7 mouse cellular contexts compared by ENCODE assay signal in genomic region chr3:51417485-51417884, GRCm38 (mm10). TPM values are rescaled to one million over a fixed set of nuclear protein-coding genes. Genes with fewer than 3 reads are reported as not detected.
DNase-seq lines count a peak whose midpoint lies in the region; ATAC-seq and TF ChIP-seq lines count a peak whose summit lies in the region.

No protein-coding gene starts in this region.

- peaks cover 21% of the 10 kb centered on the region for H3K4me1 ChIP-seq in lung, embryonic 16.5 days (replicated peaks; ENCODE audit: control insufficient read depth, insufficient read depth, low read length)
- H3K4me1 ChIP-seq in embryonic fibroblast, embryonic 13.5 days (ENCODE audit: control insufficient read depth, insufficient read depth, low read length): peaks cover 8% of the 10 kb centered on the region; the same call in 1 of the 2 replicates
- peaks cover 29% of the 10 kb centered on the region for H3K4me1 ChIP-seq in limb, embryonic 13.5 days
- H3K4me1 ChIP-seq in stomach, embryonic 16.5 days (ENCODE audit: control insufficient read depth, insufficient read depth, low read length): peaks cover 21% of the 10 kb centered on the region

- ATAC-seq in lung, embryonic 16.5 days (ENCODE audit: low read depth): no peak
- ATAC-seq in limb, embryonic 13.5 days (ENCODE audit: low FRiP score, low read depth): no peak
- no peak for ATAC-seq in stomach, embryonic 16.5 days (ENCODE audit: insufficient read depth, low FRiP score)

- no peak overlapping the region for H3K27ac ChIP-seq in lung, embryonic 16.5 days (ENCODE audit: low read length)
- no peak overlapping the region for H3K27ac ChIP-seq in embryonic fibroblast, embryonic 13.5 days (ENCODE audit: insufficient read depth, low read length)
- no peak overlapping the region for H3K27ac ChIP-seq in limb, embryonic 13.5 days
- H3K27ac ChIP-seq in stomach, embryonic 16.5 days (ENCODE audit: low read length): no peak overlapping the region

- no peaks in the 10 kb centered on the region for H3K9me3 ChIP-seq in lung, embryonic 16.5 days (ENCODE audit: control insufficient read depth, low read length)
- no peaks in the 10 kb centered on the region for H3K9me3 ChIP-seq in limb, embryonic 13.5 days
- no peaks in the 10 kb centered on the region for H3K9me3 ChIP-seq in stomach, embryonic 16.5 days (replicated peaks; ENCODE audit: control insufficient read depth, low read length)

- TF ChIP-seq POLR2A in embryonic fibroblast, embryonic 13.5 days (IDR thresholded peaks at IDR 0.05; ENCODE audit: low read depth, low read length): no peak

- H3K4me3 ChIP-seq in lung, embryonic 16.5 days (ENCODE audit: low read length): peak overlapping the region; percentile 99
- H3K4me3 ChIP-seq in embryonic fibroblast, embryonic 13.5 days (ENCODE audit: insufficient read depth, low read length): peak overlapping the region; percentile 99
- H3K4me3 ChIP-seq in limb, embryonic 13.5 days: peak overlapping the region; percentile 96
- peak overlapping the region; percentile 93 for H3K4me3 ChIP-seq in stomach, embryonic 16.5 days (replicated peaks; ENCODE audit: low read length)

- H3K27me3 ChIP-seq in lung, embryonic 16.5 days (ENCODE audit: control insufficient read depth, insufficient read depth, low read depth, low read length): no peaks in the 10 kb centered on the region
- no peaks in the 10 kb centered on the region for H3K27me3 ChIP-seq in limb, embryonic 13.5 days
- H3K27me3 ChIP-seq in stomach, embryonic 16.5 days (ENCODE audit: control insufficient read depth, insufficient read depth, low read length): no peaks in the 10 kb centered on the region

- no peak for DNase-seq in lung, postnatal 25 days (ENCODE audit: low spot score)
- no peak for DNase-seq in cerebellum, adult 9-10 months
- no peak for DNase-seq in right cerebral cortex, adult 2 months (ENCODE audit: low spot score in 2 of 2)

- WGBS in lung, embryonic 16.5 days: 36% methylated on average over 2 of the region's 2 CpGs
- WGBS in limb, embryonic 13.5 days: 59% methylated on average over 2 of the region's 2 CpGs
- WGBS in stomach, embryonic 16.5 days: 37% methylated on average over 2 of the region's 2 CpGs

- TF ChIP-seq CTCF in embryonic fibroblast, embryonic 13.5 days (IDR thresholded peaks at IDR 0.05; ENCODE audit: borderline replicate concordance, insufficient read depth, low read length): no peak

- H3K9ac ChIP-seq in lung, embryonic 16.5 days (ENCODE audit: low read length): no peak overlapping the region; the same call in 1 of the 2 replicates
- no peak overlapping the region for H3K9ac ChIP-seq in limb, embryonic 13.5 days
- no peak overlapping the region for H3K9ac ChIP-seq in stomach, embryonic 16.5 days (ENCODE audit: low read length)

- peak overlapping the region; percentile 85 for H3K4me2 ChIP-seq in lung, embryonic 16.5 days (ENCODE audit: low read depth, low read length)
- H3K4me2 ChIP-seq in limb, embryonic 13.5 days (replicated peaks): peak overlapping the region; percentile 76
- H3K4me2 ChIP-seq in stomach, embryonic 16.5 days (ENCODE audit: low read depth, low read length): peak overlapping the region; percentile 72

- H3K36me3 ChIP-seq in lung, embryonic 16.5 days (ENCODE audit: control insufficient read depth, insufficient read depth, low read length): peaks cover 4% of the 10 kb centered on the region; the same call in 1 of the 2 replicates
- no peaks in the 10 kb centered on the region for H3K36me3 ChIP-seq in limb, embryonic 13.5 days
- H3K36me3 ChIP-seq in stomach, embryonic 16.5 days (ENCODE audit: control insufficient read depth, insufficient read depth, low read length): no peaks in the 10 kb centered on the region

RNA-seq across cellular contexts. Expression of gene Naa15, which starts 2.5 kb away (rescaled TPM):
- 30.0 and 32.2 TPM in 2 replicates for polyA plus RNA-seq in lung, embryonic 16.5 days (2015; fragmentation: Nextera tagmentation; extraction: Ambion mirVana)
- 86.3 and 105 TPM in 2 replicates for polyA plus RNA-seq in embryonic fibroblast, embryonic 13.5 days (2011; ENCODE audit: insufficient read length, low read depth, missing spikeins)
- 51.7 and 52.2 TPM in 2 replicates for polyA plus RNA-seq in limb, embryonic 13.5 days (2015; fragmentation: Nextera tagmentation; extraction: Ambion mirVana)
- polyA plus RNA-seq in stomach, embryonic 16.5 days (2015; fragmentation: Nextera tagmentation; extraction: Ambion mirVana): 25.3 and 28.9 TPM in 2 replicates

RNA-seq across cellular contexts. Expression of gene Ndufc1, which starts 8.7 kb away (rescaled TPM):
- 677 and 741 TPM in 2 replicates for polyA plus RNA-seq in lung, embryonic 16.5 days (2015; fragmentation: Nextera tagmentation; extraction: Ambion mirVana)
- polyA plus RNA-seq in embryonic fibroblast, embryonic 13.5 days (2011; ENCODE audit: insufficient read length, low read depth, missing spikeins): 205 and 215 TPM in 2 replicates
- polyA plus RNA-seq in limb, embryonic 13.5 days (2015; fragmentation: Nextera tagmentation; extraction: Ambion mirVana): 645 and 690 TPM in 2 replicates
- polyA plus RNA-seq in stomach, embryonic 16.5 days (2015; fragmentation: Nextera tagmentation; extraction: Ambion mirVana): 640 and 740 TPM in 2 replicates

RNA-seq across cellular contexts. Expression of gene Mgarp, which starts 20.9 kb away (rescaled TPM):
- 1.2 and 1.9 TPM in 2 replicates for polyA plus RNA-seq in lung, embryonic 16.5 days (2015; fragmentation: Nextera tagmentation; extraction: Ambion mirVana)
- polyA plus RNA-seq in embryonic fibroblast, embryonic 13.5 days (2011; ENCODE audit: insufficient read length, low read depth, missing spikeins): 0.70 and 1.1 TPM in 2 replicates
- polyA plus RNA-seq in limb, embryonic 13.5 days (2015; fragmentation: Nextera tagmentation; extraction: Ambion mirVana): 4.5 and 6.4 TPM in 2 replicates
- polyA plus RNA-seq in stomach, embryonic 16.5 days (2015; fragmentation: Nextera tagmentation; extraction: Ambion mirVana): 4.2 and 4.5 TPM in 2 replicates
